Mouse (Mus musculus) lung, embryonic 14.5 days (tissue): ENCODE measurements around the gene Tctn3. TPM values are rescaled to one million over a fixed set of nuclear protein-coding genes. Genes with fewer than 3 reads are reported as not detected.

ENCODE experiments used
- ATAC-seq: fragments of 200-750 bp; cut with Nextera tagmentation; 2 replicates; pipeline ENCODE4 v1.8.0; 2017; ENCODE audit warnings: mild to moderate bottlenecking, moderate TSS enrichment, moderate library complexity; ENCODE audit not compliant: insufficient read depth
- DNase-seq: peaks from one replicate; pipeline ENCODE4 v3.0.0-alpha.2; 2015
- H3K27ac ChIP-seq: fragments of 300-500 bp; sonication (generic); 2 replicates; pipeline ENCODE4 v1.5.1; 2014; ENCODE audit warnings: low read depth, mild to moderate bottlenecking, moderate library complexity
- H3K27me3 ChIP-seq: fragments of 300-500 bp; sonication (generic); 2 replicates; pipeline ENCODE4 v1.6.1; 2014; ENCODE audit warnings: low read length, control low read depth; ENCODE audit not compliant: insufficient read depth
- H3K36me3 ChIP-seq: fragments of 300-500 bp; sonication (generic); 2 replicates; pipeline ENCODE4 v1.6.1; 2014; ENCODE audit warnings: control low read depth; ENCODE audit not compliant: insufficient read depth
- H3K4me1 ChIP-seq: fragments of 300-500 bp; sonication (generic); 2 replicates; pipeline ENCODE4 v1.6.1; 2014; ENCODE audit warnings: antibody characterized with exemption, control low read depth; ENCODE audit not compliant: insufficient read depth
- H3K4me2 ChIP-seq: fragments of 300-500 bp; sonication (generic); 2 replicates; pipeline ENCODE4 v1.6.1; 2014; ENCODE audit warnings: mild to moderate bottlenecking
- H3K4me3 ChIP-seq: fragments of 300-500 bp; sonication (generic); 2 replicates; pipeline ENCODE4 v1.5.1; 2014; ENCODE audit warnings: low read depth, low read length
- H3K9ac ChIP-seq: fragments of 300-500 bp; sonication (generic); 2 replicates; pipeline ENCODE4 v1.6.1; 2014
- H3K9me3 ChIP-seq: fragments of 300-500 bp; sonication (generic); 2 replicates; pipeline ENCODE4 v1.6.1; 2016; ENCODE audit warnings: low read depth, low read length, control low read depth
- CTCF ChIP-seq: IDR thresholded peaks from 2 replicates; pipeline ENCODE4 v1.5.1; 2016; ENCODE audit warnings: antibody characterized with exemption, low read depth
- WGBS: fragments of 180-500 bp; shearing (Covaris S2); extraction: QIAGEN DNeasy Blood & Tissue Kit; methylation state at CpG from one replicate; pipeline ENCODE4 v1.1.7; 2014; 5-methylcytosine and 5-hydroxymethylcytosine counted together
- polyA plus RNA-seq: library from polyadenylated mRNA; unstranded; fragments of >200 nt; fragmentation: Nextera tagmentation; extraction: Ambion mirVana; gene quantifications from 2 replicates; pipeline ENCODE4 v1.2.1, GENCODE M21; 2014

The Tctn3 gene
- polyA plus RNA-seq, 1 experiment from 2014 or later: 11.2 TPM

GRCm38 (mm10) chr19:40638582-40638981 lies 26.5 kb upstream of the Tctn3 start:
- Histone ChIP-seq H3K4me3 (no peak overlapping the region), H3K27me3 (no peaks in the 10 kb centered on the region), H3K9ac (no peak overlapping the region), H3K9me3 (no peaks in the 10 kb centered on the region), H3K27ac (no peak overlapping the region), H3K4me2 (no peak overlapping the region), H3K36me3 (no peaks in the 10 kb centered on the region), H3K4me1 (no peaks in the 10 kb centered on the region)
- no peak for ATAC-seq
- no peak for TF ChIP-seq CTCF
- DNase-seq: no peak
- WGBS: 89% methylated on average over 5 of the region's 5 CpGs

GRCm38 (mm10) chr19:40637601-40638000 lies 25.6 kb upstream of the Tctn3 start:
- WGBS: 70% methylated on average over 7 of the region's 7 CpGs
- no peak for DNase-seq
- Histone ChIP-seq H3K4me1 (no peaks in the 10 kb centered on the region), H3K36me3 (no peaks in the 10 kb centered on the region), H3K9me3 (no peaks in the 10 kb centered on the region), H3K27ac (0 out of 2 replicates have a peak overlapping the region, but pooled peaks have one; percentile 13), H3K27me3 (no peaks in the 10 kb centered on the region), H3K9ac (no peak overlapping the region), H3K4me3 (no peak overlapping the region), H3K4me2 (no peak overlapping the region)
- ATAC-seq: no peak
- TF ChIP-seq CTCF: no peak

- Histone ChIP-seq H3K9ac (no peak overlapping the region), H3K9me3 (no peaks in the 10 kb centered on the region), H3K27me3 (no peaks in the 10 kb centered on the region), H3K27ac (peak overlapping the region; percentile 13; the same call in 1 of the 2 replicates), H3K4me2 (no peak overlapping the region), H3K4me1 (no peaks in the 10 kb centered on the region), H3K36me3 (no peaks in the 10 kb centered on the region), H3K4me3 (no peak overlapping the region)
- no peak for TF ChIP-seq CTCF
- WGBS: 36% methylated on average over 4 of the region's 4 CpGs
- DNase-seq (peak; percentile 56), ATAC-seq (no peak)
These were observed 25.1 kb upstream of the Tctn3 start for GRCm38 (mm10) chr19:40637091-40637490.

GRCm38 (mm10) chr19:40633144-40633543 lies 21.1 kb upstream of the Tctn3 start:
- H3K27ac ChIP-seq: no peak overlapping the region
- no peak overlapping the region for H3K9ac ChIP-seq
- TF ChIP-seq CTCF: peak; percentile 28
- H3K4me1 ChIP-seq: no peaks in the 10 kb centered on the region
- no peak overlapping the region for H3K4me3 ChIP-seq
- H3K9me3 ChIP-seq: no peaks in the 10 kb centered on the region
- H3K27me3 ChIP-seq: no peaks in the 10 kb centered on the region
- WGBS: 73% methylated on average over 1 of the region's 1 CpGs
- no peaks in the 10 kb centered on the region for H3K36me3 ChIP-seq
- DNase-seq (no peak), ATAC-seq (no peak)
- H3K4me2 ChIP-seq: no peak overlapping the region

DNA sequence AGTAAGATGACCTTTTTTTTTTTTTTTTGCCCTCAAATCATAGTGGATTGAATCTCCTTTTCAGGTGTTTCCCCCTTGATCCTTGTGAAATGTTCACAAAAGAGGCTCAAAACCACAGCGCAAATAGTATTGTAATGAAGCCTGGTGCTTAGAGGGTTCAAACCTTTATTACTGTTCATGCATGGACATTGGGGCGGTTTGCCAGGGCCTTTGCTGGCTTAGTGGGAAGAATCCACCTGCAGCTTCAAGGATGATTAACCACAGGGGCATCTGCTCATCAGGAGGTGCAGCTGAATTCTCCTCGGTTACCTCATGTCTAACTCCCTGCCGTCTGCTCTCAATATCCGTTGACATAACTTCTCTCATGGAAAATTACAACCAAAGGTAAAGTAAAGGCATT lies 20.6 kb upstream of the Tctn3 start:
- H3K9ac ChIP-seq: no peak overlapping the region
- WGBS: 77% methylated on average over 5 of the region's 5 CpGs
- H3K4me2 ChIP-seq: no peak overlapping the region
- no peaks in the 10 kb centered on the region for H3K4me1 ChIP-seq
- no peaks in the 10 kb centered on the region for H3K36me3 ChIP-seq
- H3K27me3 ChIP-seq: no peaks in the 10 kb centered on the region
- no peak for DNase-seq
- no peak overlapping the region for H3K27ac ChIP-seq
- H3K9me3 ChIP-seq: no peaks in the 10 kb centered on the region
- no peak for TF ChIP-seq CTCF
- no peak for ATAC-seq
- H3K4me3 ChIP-seq: no peak overlapping the region

DNA sequence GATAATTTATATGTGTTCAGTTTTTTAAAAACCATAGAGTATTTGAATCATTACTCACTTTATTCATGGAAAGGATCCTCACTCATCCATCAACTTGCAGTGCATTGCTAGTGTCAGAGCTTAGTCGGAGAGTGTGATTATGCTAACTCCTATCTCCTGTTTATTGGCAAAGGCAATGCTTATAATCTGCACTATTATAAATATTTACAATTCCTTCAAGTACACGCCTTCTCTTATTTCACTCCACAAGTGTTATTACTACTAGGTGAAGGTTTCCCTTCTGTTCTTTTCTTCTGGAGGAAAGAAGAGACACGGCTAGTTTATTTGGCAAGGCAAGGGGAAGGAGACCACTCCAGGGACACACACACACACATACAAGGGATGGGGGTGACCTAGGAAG lies 20.2 kb upstream of the Tctn3 start:
- Histone ChIP-seq H3K4me3 (no peak overlapping the region), H3K9me3 (no peaks in the 10 kb centered on the region), H3K36me3 (no peaks in the 10 kb centered on the region), H3K9ac (no peak overlapping the region), H3K4me1 (no peaks in the 10 kb centered on the region), H3K4me2 (no peak overlapping the region), H3K27ac (no peak overlapping the region), H3K27me3 (no peaks in the 10 kb centered on the region)
- TF ChIP-seq CTCF: no peak
- WGBS: 25% methylated on average over 3 of the region's 3 CpGs
- DNase-seq (peak; percentile 64), ATAC-seq (peak; percentile 44; the same call in 1 of the 2 replicates)

DNA sequence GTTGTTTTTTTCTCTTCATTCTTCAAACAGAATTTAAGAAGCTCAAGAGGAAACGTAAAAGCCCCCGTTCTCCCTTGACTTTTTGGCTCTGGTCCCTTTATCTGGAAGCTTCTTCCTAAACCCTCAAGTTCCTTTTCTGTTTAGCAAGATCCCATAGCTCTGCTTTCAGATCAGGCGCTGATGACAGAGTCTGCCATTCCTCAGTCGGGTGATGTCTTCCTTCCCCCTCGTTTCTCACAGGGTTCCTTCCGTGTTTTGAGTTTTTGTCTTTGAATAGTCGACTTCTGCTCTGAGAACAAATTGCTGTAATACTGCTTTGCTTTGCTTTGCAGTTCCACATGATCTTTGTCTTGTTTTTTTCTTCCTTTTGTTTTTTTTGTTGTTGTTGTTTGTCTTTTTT lies 18.6 kb upstream of the Tctn3 start:
- no peak for TF ChIP-seq CTCF
- no peak for ATAC-seq
- no peak overlapping the region for H3K4me2 ChIP-seq
- WGBS: 57% methylated on average over 7 of the region's 7 CpGs
- H3K36me3 ChIP-seq: no peaks in the 10 kb centered on the region
- no peaks in the 10 kb centered on the region for H3K4me1 ChIP-seq
- H3K27me3 ChIP-seq: no peaks in the 10 kb centered on the region
- H3K4me3 ChIP-seq: no peak overlapping the region
- DNase-seq: no peak
- H3K27ac ChIP-seq: peak overlapping the region; percentile 6; the same call in 1 of the 2 replicates
- no peak overlapping the region for H3K9ac ChIP-seq
- no peaks in the 10 kb centered on the region for H3K9me3 ChIP-seq

DNA sequence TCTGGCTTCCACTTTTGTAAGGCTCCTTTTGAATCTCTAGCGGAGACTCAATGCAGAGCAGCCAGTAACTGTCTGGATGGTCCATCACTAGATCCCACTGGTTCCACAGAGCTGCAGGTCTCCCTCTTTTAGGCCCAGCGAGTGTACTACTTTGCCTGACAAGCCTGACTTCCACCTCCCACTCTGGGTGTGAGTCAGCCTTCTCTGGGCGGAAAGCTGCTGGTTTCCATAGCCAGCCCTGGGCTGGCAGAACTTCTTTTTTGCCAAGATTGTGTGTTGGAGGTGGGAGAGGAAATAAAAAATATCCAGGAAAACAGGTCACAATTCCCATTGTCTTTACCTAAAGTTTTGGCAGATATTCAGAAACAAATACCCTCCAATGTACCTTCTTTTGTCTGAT lies 18.1 kb upstream of the Tctn3 start:
- DNase-seq (no peak), ATAC-seq (no peak)
- Histone ChIP-seq H3K9ac (no peak overlapping the region), H3K27me3 (no peaks in the 10 kb centered on the region), H3K4me1 (no peaks in the 10 kb centered on the region), H3K4me3 (no peak overlapping the region), H3K27ac (no peak overlapping the region), H3K36me3 (no peaks in the 10 kb centered on the region), H3K9me3 (no peaks in the 10 kb centered on the region), H3K4me2 (no peak overlapping the region)
- WGBS: 81% methylated on average over 3 of the region's 3 CpGs
- TF ChIP-seq CTCF: no peak
